Mouse (Mus musculus) gastrocnemius, postnatal 36 days (tissue): ENCODE measurements around the gene Gatad2a. TPM values are rescaled to one million over a fixed set of nuclear protein-coding genes. Genes with fewer than 3 reads are reported as not detected.
"Not testable (repeated sequence)": the region's sequence is repeated elsewhere in the genome, so short reads cannot be mapped to it uniquely, and the experiment has no call there.

Experiments
- DNase-seq, 2 experiments: peaks; one replicate each; pipeline ENCODE4 v3.0.0; 2022
- intact Hi-C: fragments of 180-260 bp; cut with DNase I; formaldehyde crosslinking; loops from one replicate; pipeline ENCODE4 v1.15.1; 2025
- long read RNA-seq, 2 experiments: library from polyadenylated mRNA; stranded (forward); transcript quantifications; one replicate each; pipeline ENCODE4 v2.0.0; 2021
- total RNA-seq, 2 experiments: library from RNA; stranded (reverse); gene quantifications; 2 replicates each; pipeline ENCODE4 v1.2.3; 2021

The Gatad2a gene
- total RNA-seq, result 10 to 100 TPM; 25.6 to 29.1 TPM
- long read RNA-seq, experiment 1, partial matches to known transcripts, result 3 of 10 reads
- long read RNA-seq, experiment 1, other reads (novel, unspliced or antisense), result 6 of 10 reads
- long read RNA-seq, experiment 2, partial matches to known transcripts, result 4 of 15 reads
- long read RNA-seq, experiment 2, other reads (novel, unspliced or antisense), result 7 of 15 reads

DNA sequence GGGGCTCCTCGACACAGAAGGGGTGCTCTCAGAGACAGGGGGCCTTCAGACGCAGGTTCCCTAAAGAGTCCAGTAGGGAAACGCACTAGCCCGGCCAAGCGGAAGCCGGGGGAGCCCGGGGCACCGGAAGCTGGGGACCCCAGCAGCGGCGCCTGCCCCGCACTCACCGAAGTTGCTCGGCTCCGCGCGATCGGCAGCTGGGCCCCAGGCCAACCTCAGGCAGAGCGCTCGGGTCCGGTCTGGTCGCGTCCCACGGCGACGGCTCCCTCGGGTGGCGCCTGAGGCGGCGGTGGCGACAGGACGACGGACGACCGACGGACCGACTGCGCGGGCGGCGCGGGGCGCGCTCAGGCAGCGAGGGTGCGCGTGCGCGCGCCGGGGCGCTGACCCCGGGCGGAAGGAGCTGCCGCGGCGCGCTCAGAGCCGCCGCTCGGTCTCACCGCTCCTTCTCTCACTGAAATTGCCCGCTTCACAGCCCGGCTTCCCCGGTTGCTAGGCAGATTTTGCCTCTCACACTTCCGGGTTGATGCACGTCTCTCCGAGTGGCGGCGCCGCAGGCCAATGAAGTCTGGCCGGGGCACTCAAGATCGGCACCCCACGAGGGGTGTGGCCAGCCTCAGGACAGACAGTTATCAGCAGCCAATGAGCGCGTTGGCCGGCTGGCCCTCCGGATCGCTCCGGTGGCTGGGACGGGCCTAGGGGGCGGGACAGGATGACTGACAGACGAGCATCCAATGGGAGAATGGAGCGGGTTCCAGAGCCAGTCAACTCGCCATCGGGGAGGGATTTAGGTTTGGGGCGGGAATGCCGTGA is at the start of gene Gatad2a:
Gatad2a (minus strand) TSS at position 609 of the 813 bp plus-strand sequence.
- peak; percentile 100 for DNase-seq
- intact Hi-C loops, result no loop called here

DNA sequence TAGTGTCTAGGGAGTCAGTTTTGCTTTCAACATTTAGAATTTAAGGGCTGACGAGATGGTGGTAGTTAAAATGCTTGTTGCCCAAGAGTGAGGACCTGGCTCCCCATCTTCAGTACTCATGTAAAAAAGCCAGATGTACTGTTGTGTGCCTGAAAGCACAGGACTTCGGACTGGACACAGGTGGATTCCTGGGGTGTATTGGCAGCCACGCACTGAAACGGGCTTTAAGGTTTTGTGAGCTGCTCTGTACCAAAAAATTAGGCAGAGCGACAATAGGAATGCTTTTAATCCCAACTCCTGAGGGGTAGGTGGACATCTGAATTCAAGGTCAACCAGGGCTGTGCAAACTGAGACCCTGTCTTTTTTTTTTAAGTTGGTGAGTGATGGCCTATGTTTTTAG is 47.8 kb upstream of the Gatad2a start:
- DNase-seq, result no peak
- intact Hi-C loops, result no loop called here

DNA sequence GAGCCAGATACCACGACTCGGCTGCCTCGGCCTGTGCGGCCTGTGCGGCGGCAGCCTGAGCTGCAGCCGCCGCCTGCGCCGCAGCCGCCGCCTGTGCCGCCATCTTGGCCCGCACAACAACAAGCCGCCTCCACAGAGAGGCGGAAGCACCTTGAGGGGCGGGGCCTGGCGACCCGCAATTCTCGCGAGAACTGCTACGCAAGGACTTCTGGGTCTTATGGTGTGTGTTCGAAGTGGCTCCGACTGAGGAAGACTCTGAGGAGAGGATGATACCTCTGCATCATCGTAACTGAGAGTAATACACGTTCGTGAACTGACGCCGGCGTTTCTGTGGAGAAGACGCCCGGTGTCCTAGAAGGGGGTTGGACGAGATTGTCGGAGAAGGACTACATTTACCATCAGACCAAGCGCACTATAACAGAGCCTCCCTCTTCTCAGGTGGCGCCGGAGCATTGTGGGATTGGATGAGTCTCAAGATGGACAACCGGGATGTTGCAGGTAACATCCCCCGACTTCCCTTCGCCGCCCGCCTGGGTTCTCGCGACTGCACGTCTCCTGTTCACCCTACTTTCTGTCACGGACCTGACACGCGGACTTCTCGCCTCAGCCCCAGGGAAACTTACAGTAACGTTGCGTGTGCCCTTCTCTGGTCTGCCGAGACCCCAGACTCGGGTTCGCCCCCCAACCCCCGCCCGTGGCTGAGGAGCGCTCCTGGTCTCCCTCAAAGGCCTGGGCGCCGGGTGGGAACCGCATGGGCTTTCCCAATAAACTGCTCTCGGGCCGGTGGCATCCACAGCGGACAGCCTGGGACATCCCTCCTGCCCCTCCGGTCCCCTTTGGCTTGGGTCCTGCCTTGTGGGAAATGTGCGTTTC is 46.6 kb upstream of the Gatad2a start, which contains the start of the genes Mau2 and Sugp1:
Mau2 (minus strand) TSS at position 152 of the 873 bp plus-strand sequence.
Sugp1 (plus strand) TSS at position 231 of the 873 bp plus-strand sequence.
- intact Hi-C loops, result no loop called here

DNA sequence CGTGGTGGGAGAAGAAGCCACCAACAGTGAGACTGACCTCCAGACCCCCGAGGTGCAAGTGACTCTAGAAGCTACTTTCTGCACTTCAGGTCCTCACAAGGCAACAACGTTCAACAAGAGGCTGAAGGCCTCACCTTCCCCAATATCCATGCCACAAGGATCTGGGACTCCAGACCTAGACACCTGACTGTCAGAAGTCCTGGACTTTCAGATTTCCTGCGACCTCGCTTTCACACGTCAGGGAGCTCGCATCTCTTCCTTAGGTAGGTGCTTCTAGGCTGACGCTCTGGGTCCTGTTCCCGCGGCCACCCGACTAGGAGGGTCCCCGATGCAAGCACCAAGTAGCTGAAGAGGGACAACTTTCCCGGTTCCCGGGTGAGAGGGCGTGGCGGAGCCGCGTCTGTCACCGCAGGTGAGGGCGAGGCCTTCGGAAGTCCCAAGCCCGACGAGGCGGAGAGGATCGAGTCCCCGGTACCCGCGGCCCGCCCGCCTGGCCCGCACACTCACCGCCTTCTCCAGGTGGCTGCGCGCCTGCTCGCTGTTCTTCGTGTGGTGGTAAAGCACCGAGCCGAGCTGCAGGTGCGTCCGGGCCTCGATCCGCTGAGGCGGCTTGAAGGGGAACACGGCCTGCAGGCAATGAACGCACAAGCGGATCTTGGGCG is 45.8 kb upstream of the Gatad2a start:
- intact Hi-C loops, result no loop called here
- DNase-seq, result peak in 1 of 2 experiments; percentile 26

More for the DNA sequence above, 46.6 kb upstream of the Gatad2a start, which contains the start of the genes Mau2 and Sugp1:
- DNase-seq, result peak; percentile 96

DNA sequence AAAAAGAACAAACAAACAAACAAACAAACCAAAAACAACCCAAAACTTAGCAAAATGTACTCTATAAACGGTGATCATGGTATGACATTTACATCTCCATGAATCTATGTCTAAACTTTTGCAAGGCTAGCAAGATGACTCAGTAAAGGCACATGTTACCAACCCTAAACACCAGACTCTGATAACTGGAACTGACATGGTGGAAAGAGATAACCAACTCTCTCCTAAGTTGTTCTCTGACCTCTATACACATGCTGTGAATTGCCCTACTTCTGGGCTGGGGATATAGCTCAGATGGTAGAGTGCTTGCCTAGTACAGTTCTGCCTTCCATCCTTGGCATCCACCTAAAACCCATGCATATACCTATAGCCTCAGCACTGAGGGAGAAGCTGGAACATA is 41.8 kb upstream of the Gatad2a start:
- intact Hi-C loops, result no loop called here
- no peak for DNase-seq

DNA sequence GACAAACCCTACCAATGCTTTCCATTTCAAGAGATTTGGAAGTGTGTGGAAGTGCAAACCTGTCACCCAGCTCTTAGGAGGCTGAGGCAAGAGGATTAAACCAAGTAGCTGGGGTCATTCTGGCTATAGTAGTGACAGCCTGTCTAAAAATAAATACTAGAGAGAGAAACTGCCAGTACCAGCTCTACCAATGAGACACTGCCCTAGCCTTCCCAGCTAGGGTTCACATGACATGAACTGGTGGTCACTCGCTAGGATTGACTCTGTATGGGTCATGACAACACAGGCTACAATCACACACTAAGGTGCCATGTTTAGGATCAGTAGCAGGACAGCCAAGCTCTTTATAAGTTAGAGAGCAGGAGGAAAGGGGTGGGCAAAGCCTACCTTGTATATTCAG is 34.1 kb upstream of the Gatad2a start:
- no peak for DNase-seq
- intact Hi-C loops, result no loop called here

DNA sequence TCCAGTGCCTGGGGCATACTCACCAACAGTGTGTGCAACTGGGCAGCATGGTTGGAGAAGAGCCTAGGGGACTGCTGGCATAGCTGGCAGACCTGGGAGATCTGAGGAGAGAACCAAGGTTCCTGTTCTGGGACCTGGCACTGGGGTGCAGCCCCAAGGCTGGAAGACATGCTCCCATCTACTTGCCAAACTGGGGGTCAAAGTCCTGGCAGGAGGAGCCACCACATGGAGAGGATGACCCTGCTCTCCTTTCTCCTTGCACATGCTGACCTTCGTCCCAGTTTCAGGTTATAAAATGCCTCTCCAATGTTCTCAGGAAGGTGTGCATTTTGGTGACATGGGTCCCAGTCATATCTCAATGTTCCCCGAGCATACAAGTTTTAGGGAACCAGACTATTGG is 30.0 kb upstream of the Gatad2a start:
- DNase-seq, result no peak
- intact Hi-C loops, result no loop called here

DNA sequence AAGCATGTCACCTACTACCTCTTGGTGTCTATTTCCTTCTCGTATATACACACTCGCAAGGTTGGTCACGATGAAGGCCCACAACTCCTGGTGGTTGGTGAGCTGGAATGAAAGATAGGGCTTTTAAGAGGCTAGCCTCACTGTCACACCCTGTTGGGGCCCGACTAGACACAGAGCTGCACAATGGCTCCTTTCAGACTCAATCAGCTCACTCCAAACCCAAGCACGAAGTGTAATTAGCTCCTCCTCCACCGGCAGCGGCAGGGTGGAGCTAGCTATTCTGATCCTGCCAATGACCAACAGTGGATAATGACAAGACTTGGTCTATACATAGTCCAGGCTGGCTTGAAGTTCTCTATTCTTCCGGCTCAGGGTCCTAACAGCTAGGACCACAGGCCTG is 27.4 kb upstream of the Gatad2a start:
- DNase-seq, result no peak
- intact Hi-C loops, result no loop called here

DNA sequence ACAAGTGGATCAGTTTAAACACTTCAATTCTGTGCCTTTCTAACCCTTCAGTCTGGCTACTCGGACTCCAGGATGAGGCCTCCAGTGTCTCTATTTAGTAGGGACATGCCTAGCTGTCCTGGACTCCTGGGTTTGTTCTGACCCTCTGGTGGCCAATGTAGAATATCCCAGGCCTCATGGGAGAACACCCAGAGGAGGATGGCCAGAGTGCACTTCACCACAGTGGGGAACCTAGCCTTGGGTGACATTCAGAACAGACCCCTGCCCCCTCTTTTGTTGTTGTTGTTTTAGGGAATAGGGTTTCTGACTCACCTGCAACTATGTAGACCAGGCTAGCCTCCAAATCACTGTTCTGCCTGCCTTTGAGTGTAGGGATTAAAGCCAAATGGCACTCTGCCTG is 18.8 kb upstream of the Gatad2a start:
- no peak for DNase-seq
- intact Hi-C loops, result no loop called here

DNA sequence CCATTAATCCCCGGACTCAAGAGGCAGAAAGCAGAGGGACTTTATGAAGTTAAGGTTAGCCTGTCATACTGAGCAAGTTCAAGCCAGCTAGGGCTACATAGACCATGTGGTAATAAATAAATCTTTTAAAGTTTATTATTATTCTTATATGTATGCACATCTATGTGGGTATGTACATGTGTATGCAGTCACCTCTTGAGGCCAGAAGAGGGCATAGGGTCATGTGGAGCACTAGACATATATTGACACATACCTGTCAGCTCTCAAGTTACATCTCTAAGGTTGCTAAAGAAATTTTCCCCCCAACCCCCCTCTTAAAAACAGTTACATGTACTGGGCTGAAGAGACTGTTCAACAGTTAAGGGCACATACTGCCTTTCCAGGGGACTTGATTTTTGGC is 16.6 kb upstream of the Gatad2a start:
- no peak for DNase-seq
- intact Hi-C loops, result no loop called here

DNA sequence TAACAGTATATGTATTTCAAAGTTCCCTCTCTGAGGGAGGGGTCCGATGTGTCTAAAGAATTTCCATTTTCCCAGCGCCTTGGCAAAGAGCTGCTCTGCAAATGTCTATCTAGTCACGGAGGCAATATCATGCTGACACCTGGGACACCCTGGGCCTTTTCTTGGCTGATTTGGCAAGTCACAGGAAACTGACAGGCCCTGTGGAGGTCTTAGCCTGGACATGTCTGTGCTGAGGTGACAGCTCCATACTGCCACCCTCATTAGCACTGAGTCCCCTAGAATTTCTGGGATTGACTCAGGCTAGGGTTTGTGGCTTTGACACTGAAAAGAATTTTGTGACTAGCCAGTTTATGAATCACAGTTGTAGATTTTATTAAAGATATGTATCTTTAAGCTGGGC is 16.2 kb upstream of the Gatad2a start:
- DNase-seq, result no peak
- intact Hi-C loops, result no loop called here

DNA sequence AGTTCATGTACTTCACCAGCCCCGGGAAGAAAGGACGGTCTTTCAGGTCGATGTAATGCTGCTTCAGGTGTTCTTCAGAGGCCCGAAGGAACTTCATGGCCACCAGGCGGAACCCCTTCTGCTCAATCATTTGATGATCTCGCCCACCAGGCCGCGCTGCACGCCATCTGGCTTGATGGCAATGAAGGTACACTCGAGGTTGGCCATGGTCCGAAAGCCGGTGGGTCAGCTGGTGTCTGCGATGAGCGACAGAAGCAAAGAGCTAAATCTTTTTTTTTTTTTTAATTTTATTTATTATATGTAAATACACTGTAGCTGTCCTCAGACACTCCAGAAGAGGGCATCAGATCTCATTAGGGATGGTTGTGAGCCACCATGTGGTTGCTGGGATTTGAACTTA is 14.6 kb upstream of the Gatad2a start:
- intact Hi-C loops, DNase-seq: not testable (repeated sequence)

DNA sequence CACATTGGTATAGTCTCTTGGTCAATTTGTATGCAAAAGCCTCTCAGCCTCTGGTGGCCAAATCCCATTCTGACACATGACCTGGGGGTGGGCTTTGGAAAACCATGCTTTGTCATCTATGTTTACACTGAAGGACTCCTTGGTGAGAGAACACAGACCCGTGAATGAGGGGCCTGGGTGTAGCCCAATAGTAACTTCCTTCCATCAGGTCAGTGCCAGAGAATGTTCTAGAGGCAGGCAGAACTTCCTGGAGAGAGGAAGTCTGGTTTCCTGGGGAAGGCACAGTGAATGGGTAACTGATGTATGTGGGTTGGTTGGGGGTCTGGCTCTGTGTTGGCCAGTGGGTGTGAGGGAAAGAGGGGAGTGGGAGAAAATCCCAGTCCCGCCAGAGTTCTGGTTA is 9.0 kb upstream of the Gatad2a start:
- no peak for DNase-seq
- intact Hi-C loops, result no loop called here

DNA sequence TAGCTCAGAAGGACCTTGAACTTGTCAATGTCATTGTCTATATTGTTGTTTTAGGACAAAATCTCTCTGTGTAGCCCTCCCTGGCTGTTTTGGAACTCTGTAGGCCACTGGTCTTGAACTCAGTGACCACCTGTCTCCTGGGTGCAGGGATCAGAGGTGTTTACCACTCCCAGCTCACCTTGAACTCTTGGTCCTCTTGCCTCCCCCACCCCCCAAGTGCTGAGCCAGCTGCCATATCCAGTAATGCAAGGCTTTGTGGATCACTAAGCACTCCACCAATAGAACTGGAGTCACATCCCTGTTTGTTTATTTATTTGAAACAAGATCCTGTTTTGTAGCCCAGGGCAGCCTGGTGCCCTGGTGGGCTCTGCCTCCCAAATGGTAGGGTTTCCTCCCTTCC is 8.2 kb upstream of the Gatad2a start:
- no peak for DNase-seq
- intact Hi-C loops, result loop anchor here (1.0 kb wide), 1 partner anchor 85 kb away; no protein-coding TSS in a partner anchor

DNA sequence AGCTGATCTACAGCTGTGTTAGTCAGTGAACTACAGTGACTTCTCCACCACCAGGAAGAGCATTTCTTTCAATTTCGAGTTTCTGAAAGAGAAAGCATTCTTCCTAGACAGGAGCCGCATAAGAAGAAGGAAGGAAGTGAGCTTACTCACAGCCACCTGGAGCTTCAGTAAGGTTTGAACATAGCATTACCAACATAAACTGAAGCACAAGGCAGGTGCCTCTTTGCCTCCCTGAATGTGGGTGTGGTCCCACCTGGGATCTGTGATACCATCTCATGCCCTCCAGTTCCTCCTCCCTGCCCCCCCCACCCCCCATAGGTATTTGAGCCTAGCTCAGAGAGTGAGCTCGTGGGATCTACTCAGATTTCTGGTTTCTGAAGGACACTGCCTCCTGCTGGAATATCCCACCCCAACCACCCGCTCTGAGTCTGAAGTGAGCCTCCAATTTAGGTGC is 7.0 kb upstream of the Gatad2a start:
- DNase-seq, result no peak
- intact Hi-C loops, result no loop called here

DNA sequence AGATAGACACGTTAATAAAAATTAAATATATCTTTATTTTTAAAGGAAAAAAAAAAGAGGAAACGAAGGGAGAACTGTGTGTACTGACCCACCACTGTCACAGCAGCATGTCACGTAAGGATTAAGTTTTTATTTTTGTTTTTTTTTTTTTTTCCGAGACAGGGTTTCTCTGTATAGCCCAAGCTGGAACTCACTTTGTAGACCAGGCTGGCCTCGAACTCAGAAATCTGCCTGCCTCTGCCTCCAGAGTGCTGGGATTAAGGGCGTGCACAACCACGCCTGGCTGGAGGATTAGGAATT is 5.7 kb upstream of the Gatad2a start:
- intact Hi-C loops, result loop anchor here (1.0 kb wide), 1 partner anchor 81 kb away; no protein-coding TSS in a partner anchor
- not testable (repeated sequence) for DNase-seq

DNA sequence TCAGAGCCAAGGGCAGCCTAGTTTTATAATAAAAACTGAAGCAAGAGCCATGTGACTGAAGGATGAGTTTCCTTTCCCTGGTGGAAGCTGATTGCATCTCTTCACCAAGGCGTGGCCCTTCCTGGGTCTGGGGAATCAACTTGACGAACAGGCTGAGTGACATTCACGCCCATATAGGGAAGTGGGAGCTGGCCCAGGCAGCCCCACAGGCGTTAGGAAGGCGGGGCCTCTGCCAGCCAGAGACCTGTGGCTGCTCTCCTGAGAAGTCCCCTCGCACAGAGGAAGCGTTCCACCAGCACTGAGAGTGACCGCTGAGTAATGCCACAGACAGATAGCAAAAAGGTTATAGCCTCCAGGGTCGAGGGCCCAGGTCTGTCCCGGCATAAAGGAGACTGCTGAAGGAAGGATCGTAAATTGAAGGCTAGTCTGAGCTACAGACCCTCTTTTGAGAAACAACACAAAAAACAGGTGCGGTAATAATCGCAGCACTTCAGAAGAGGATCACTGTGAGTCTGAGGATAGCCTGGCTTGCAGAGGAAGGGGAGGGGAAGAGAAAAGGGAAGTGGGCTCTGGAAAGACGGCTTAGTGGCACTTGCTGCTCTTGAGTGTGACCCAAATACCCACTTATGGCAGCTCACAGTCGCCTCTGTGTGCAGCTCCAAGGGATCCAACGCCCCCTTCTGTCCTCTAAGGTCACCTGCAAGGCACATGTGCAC is 5.2 kb upstream of the Gatad2a start:
- peak; percentile 29 to 34 for DNase-seq
- intact Hi-C loops, result loop anchor here (1.0 kb wide), 1 partner anchor 80 kb away; no protein-coding TSS in a partner anchor

DNA sequence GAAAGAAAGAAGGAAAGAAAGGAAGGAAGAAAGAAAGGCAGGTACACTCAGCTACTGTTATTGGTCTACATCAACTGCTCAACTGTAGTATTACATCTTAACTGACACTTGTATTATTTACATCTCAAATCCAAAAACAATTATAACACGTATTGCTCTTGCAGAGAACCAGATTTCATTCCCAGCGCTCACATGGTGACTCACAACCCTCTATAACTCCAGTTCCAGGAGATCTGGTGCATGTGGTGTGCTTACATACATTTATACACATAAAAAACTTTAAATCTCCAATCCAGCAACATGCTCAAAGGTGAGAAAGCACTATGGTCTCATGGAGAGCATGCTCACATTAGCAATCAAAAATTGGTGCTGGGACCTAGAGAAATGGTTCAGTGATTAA is 4.0 kb upstream of the Gatad2a start:
- intact Hi-C loops, result no loop called here
- no peak for DNase-seq

DNA sequence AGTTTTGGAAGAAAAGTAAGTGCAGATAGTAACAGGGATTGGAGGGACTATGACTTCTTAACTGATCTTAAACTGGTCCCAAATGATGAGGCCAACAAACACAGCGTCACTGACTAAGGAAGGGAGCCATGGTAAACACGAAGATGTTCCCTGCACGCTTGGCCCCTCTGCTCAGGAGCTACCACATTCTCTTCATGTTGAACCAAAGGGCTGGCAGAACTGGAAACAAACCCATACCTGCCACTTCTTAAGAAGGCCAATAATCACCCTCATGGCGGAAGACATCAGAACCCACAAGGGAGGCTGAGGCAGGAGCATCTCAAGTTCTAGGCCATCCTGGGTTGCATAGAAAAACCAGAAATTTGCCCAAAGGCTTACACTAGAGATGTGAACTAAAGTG is 3.1 kb upstream of the Gatad2a start:
- DNase-seq, result no peak
- intact Hi-C loops, result no loop called here

DNA sequence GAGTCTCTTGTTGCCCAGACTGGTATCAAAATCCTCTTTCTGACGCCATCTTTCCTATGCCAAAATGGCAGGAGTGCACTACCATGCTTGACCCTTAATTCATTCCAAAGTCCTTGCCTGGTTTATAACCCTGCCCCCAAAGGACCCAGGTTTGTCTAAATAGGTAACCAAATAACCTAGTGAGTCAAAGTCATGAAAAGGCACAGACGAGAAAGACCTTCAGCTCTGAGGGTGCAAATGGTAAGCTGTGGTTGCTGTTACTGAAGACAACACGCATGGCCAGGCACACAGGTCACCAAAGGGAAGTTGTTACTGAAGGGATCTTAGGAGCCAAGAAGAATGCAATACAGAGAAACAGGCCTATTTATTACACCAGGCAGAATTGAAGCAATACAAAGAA is 2.5 kb upstream of the Gatad2a start:
- DNase-seq, result no peak
- intact Hi-C loops, result no loop called here
